Mouse (Mus musculus) small intestine, adult 2 months (tissue): Measurements from ENCODE around the gene Zfp445.

Experiments used
- CTCF ChIP-seq: fragments of 200-500 bp; IDR thresholded peaks from 2 replicates; pipeline ENCODE4 v1.5.1; 2012; ENCODE audit warnings: low read depth, mild to moderate bottlenecking, control low read depth, inconsistent platforms, low read length, moderate library complexity, mixed read lengths; ENCODE audit not compliant: insufficient replicate concordance, insufficient read length; ENCODE audit errors: extremely low read depth
- POLR2A ChIP-seq: fragments of 200-500 bp; IDR thresholded peaks from 2 replicates; pipeline ENCODE4 v1.6.1; 2012; ENCODE audit warnings: low read depth, mild to moderate bottlenecking, control low read depth, inconsistent platforms, low read length, moderate library complexity

GRCm38 (mm10) chr9:122810212-122810611, 55.6 kb downstream of the Zfp445 start:
- no peak for TF ChIP-seq CTCF
- TF ChIP-seq POLR2A, result no peak
